Mouse (Mus musculus): ENCODE results near the gene Duox2. TPM values are rescaled to one million over a fixed set of nuclear protein-coding genes. Genes with fewer than 3 reads are reported as not detected.
A peak's percentile ranks its signal among the peaks of the same experiment; 100 is the strongest.

Duox2 gene
- polyA plus RNA-seq, 1 experiment, result not detected

DNA sequence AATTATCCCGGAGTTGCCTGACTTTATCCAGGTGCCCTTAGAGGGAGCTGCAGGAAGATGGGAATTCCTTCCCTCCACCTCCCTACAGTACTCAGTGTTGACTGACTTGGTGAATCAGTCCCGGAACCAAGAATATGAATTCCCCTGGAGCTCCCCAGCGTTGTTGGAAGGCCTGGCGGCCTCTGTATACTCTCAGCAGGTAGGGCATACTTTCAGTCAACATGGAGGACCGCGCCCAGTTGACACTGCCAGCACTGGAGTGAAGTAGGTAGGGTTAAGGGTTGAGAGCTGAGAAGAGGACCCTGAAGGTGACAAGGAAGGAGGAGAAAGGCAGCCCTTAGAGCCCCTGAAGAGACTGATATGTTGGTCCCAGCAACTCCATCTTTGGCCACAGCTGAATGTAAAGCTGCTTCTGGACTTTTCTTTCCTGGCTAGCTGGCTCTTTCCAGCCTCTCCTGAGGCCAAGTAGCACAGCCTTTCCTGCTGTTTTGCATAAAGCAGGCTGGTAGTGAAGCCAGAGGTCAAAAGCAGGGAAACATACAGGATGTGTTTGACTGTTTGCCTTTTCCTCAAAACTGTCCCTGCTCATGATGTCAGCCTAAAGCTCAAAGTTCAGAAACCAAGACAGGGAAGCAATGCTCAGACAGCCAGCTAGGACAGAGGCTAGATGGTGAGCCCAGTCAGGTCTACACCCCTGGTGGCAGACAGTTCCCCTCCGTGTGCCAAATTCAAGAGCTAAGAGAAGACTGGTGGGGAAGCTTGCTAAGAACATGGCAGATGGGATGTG lies 31.6 kb downstream of the Duox2 start:
- no peak for TF ChIP-seq GATA1 (IDR thresholded peaks at IDR 0.05; ENCODE audit: low read length)

DNA sequence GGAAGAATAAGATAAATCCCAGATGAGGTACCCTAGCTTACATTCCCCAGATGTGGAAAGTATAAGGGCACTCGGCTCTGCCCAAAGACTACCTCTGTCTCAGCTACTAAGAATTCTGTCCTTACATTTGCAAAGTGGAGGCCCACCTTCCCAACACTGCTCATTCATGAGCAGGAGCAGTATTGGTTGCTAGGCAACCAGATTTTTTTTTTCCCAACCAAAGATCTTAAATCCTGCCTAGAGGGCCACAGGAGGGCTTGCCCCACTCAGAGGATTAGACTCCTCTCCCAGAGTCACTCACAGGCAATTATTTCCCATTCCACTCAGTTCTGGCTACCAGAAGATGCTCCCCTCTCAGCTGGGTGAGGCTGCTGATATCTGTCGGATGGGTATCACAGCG lies 33.6 kb downstream of the Duox2 start:
- no peak for TF ChIP-seq GATA1 (IDR thresholded peaks at IDR 0.05; ENCODE audit: low read length)

DNA sequence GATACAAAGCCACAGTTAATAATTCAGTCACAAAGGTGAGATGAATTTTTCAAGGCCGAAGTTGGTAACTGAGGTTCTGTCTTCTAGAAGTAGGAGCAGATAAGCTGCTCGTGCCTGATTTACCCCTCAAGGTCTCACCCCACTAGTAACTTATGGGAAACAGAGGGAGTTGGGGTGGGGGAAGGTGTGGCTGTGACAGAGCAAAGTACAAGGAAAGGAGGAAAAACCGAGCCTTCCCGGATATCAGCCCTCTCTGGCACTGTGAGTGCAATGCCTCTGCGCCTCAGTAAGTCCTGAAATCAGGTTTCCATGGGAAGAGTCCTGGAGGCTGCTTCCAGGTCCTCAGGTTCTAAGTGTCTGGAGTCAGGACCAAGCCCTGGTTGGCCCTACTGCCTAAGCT lies 37.5 kb downstream of the Duox2 start:
- TF ChIP-seq GATA1 (IDR thresholded peaks at IDR 0.05; ENCODE audit: low read length), result no peak

DNA sequence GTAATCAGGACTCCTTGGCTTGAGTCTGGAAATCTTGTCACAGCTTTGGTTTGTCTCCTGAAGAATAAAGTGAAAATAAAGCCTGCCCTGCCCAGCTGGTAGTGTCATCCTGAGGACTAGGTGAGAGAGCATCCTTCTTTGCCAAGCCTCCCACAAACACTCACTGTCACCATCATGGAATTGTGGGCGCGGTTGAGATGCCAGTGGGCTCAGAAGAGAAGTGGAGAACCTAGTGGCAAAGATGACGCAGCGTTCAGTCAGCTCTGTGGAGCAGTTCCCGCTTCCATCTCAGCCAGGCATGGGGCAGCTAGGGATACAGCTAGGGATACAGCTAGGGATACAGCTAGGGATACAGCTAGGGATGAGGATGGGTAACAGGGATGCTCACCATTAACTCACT lies 42.3 kb downstream of the Duox2 start:
- no peak for TF ChIP-seq GATA1 (IDR thresholded peaks at IDR 0.05; ENCODE audit: low read length)

DNA sequence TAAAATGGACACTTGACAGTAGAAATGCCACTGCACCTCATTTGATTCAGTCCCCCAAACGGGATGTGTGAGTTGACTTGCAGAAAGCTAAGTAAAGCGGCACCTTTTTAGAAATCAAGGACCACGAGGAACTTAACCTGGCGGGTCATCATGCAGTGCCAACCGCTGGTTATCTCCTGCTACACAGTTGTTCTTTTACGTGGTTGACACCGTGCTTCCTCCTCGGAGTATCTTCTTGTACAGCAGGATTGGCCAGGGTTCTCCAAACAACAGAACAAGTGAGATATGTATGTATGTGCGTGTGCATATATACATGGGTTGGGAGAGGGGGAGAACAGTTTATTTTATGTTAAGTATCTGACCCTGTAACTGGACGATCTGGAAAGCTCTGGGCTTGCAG lies 50.5 kb downstream of the Duox2 start:
- TF ChIP-seq GATA1 (IDR thresholded peaks at IDR 0.05; ENCODE audit: low read length), result no peak

DNA sequence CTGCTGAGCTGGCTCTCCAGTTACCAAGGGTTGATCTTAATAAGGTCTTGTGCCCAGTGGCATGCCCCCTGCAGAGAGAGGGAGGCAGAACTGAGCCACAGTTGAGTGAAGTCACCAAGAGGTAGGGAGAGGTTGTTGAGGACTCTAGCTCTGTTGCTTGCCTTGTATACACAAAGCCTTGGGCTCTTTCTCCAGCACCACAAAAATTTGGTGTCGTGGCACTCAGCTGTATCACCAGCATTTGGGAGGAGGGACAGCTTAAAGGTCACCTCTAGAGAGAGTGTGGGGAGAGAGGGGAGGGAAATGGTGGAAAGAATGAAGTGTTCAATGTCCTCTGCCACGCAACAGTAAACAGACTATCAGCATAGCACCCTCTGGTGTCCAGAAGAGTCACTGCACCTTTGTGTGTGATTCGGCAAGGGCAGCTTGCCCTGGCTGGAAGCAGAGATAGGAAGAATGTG lies 54.5 kb downstream of the Duox2 start:
- no peak for TF ChIP-seq GATA1 (IDR thresholded peaks at IDR 0.05; ENCODE audit: low read length)

DNA sequence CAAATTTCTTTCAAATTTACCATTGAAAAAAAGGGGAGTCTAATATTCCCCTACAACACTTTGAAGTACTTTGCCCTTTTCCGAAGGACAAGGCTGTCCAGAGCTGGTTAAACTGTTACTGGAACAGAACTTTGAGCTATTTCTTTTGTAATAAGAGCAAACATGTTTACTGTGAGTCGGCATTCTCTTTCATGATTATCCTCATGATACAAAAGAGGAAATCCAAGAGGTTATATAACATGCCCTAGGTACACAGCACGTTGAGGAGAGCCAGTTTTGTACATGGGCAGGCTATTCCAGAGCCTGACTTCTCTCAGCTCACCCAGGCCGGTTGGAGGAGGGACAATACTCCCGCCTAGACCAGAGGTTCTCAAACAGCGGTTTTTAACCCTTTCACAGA lies 56.3 kb downstream of the Duox2 start:
- TF ChIP-seq GATA1 (IDR thresholded peaks at IDR 0.05; ENCODE audit: low read length), result no peak

DNA sequence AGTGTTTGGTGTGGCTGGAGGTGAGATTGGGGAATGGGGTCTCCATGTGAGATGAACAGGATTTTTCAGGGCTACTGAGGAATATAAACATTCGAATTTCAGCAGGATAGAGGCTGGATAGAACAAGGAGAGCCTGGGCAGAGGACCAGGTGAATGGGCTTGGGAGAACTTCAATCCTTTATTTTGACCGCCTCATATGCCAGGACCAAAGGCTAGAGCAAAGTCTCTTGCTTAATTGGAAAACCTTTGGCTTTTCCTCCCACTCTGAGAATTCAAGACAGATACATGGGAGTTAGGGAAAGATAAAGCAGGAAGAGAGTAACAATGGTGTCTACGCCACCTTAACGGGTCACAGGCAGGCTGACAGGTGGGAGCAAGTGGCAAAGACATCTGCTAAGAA lies 57.0 kb downstream of the Duox2 start:
- TF ChIP-seq GATA1 (IDR thresholded peaks at IDR 0.05; ENCODE audit: low read length), result no peak

DNA sequence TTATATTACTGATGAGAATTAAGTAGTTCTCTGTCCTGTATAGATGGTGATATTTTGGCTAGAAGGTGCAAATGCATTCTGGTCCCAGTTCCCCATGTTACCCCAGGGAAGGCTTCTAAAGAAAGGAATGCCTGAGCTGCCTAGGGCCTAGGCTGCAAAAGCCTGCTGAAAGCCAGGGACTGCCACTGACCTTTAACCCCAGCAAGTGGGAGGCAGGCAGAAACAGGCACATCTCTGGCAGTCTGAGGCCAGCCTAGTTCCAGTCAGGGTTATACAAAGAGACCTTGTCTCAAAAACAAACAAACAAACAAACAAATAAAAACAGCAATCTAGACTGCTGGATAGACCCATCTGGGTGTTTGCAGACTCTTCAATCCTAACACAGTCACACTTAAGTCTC lies 57.5 kb downstream of the Duox2 start:
- TF ChIP-seq GATA1 (IDR thresholded peaks at IDR 0.05; ENCODE audit: low read length), result no peak

DNA sequence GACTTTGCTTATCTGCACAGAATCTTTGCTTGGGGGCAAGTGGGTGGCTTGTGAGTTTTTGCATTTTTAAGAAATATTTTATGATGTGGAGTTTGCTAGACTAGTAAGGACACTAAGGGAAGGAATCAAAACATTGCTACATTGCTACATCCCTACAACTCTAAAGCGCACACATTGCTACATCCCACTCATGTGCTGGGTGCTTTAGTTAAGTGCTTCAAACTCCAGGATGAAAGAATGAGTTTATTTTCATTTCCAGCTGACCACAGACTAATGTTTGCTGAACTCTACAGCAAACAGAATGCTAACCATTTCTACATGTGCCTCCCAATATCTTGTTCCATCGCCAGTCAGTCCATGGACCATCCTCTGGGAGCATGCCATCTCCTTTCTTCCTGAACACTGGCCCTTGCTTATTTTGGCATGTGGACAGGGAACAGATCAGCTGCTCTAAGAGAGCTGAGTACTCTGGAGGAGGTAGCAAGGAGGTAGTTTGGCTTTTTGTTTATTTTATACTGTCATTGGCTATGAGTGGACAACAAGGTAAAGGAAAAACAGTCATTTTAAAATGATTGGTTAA lies 60.3 kb downstream of the Duox2 start:
- no peak for TF ChIP-seq GATA1 (IDR thresholded peaks at IDR 0.05; ENCODE audit: low read length)

DNA sequence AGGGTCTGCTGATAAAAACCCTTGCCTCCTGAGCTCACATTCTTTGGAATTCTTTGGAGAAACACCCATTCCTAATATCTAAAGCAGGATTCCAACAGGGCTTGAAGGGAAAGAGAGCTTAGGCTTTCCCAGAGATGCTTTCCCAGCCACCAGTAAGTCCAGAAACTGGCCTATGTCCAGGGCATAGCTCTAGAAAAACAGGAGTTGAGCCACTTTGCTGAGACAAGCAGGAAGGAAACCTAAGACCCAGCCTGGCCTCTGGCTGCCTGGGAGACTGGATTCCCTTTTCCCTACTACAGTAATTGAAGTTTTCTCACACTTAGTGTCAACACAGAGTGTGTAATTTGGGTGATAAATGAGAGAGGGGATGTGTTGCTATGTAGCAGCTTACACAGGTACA lies 61.9 kb downstream of the Duox2 start:
- TF ChIP-seq GATA1 (IDR thresholded peaks at IDR 0.05; ENCODE audit: low read length), result no peak

DNA sequence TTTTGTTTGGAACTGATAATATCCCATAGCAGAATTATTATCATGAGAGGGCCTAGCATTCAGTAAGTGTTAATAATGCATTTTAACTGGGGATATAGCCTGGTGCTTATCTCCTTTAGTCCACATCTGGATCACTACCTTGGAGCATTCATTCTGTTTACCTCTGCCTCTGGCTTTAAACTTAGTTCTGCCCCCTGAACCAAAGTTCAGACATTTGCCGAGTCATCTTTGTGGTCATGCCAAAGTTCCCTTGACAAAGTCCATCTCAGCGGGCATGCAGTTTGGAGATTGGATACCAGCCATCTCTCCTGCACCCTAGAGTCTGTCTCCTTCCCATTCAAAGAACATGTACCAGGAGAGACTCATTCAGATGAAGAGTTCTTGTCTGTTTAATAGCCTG lies 62.8 kb downstream of the Duox2 start:
- peak; percentile 4 for TF ChIP-seq GATA1 (IDR thresholded peaks at IDR 0.05; ENCODE audit: low read length)

DNA sequence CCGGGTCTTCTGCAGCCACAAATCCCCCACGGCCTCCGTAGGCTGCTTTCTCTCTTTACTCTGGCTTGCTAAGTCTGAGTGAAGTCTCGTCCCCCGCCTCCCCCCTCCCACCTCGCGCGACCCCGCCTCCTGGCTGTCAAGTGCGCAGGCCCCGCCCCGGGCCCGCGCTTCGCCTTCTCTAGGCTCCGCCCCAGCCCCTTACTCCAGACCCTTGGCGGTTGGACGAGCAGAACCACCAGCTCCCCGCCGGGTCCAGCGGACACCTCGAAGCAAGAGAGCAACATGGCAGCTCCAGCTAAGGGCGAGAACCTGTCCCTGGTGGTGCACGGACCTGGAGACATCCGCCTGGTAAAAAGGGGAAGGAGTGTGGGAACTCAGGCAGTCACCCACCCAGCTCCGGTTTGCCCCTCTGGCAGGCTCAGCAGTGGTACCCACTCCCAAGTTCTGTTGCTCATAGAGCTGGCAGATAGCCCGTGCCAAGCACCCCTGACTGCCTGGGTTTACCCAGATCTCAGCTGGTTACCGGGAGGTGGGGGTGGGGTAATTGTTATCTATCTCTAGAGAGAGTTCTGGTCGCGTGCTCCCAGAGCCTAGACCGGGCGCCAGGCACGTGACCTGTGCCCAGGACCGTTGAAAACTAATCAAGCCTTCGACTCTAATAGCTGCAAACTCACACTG lies 63.5 kb downstream of the Duox2 start, which contains the start of gene Sord:
Gene Sord, plus strand, starts transcription at position 139 of the 678 bp plus-strand sequence.
- TF ChIP-seq GATA1 (IDR thresholded peaks at IDR 0.05; ENCODE audit: low read length), result no peak

DNA sequence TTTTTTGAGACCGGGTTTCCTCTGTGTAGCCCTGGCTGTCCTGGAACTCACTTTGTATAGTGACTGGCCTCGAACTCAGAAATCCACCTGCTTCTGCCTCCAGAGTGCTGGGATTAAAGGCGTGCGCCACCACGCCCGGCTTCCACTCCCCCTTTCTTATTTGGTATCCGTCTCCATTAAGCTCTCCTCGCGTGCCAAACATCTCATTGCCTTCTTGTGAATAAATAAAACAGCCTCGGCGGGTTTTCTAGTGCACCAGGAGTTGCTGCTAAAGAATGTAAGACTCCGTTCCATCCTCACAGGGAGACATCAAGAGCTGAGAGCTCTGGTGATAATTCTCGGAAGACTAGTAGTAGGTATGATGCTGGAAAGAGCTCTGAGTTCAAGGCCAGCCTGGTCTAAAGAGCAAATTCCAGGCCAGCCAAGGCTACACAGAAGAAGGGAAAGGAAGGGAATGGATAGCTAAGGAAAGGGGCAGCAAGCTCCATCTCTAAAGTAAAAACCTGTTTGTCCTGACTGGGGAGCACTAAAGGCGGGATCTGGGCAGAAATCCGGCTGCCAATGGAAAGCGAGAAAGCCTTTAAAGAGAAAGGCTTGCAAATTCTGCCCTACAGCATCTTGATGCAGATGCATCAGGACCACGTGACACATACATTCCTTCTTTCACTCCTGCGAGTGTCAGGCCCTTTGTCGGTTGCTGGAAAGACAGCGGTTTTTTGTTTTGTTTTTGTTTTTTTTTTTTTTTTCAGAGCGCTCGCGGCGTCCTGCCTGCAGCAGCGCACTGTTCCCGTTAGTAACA lies 64.3 kb downstream of the Duox2 start:
- no peak for TF ChIP-seq GATA1 (IDR thresholded peaks at IDR 0.05; ENCODE audit: low read length)

DNA sequence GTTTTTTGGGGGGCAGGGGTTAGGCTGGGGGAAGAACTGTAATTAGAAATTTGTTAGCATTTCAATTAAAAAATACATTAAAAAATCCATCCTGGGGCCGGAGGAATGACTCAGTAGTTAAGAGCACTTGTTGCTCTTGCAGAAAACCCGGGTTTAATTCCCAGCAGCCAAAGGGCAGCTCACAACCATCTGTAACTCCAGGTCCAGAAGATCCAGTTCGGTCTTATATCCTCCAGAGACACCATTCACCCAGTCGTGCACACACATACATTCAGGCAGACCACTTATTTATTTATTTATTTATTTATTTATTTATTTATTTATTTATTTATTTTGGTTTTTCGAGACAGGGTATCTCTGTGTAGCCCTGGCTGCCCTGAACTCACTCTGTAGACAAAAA lies 64.9 kb downstream of the Duox2 start:
- no peak for TF ChIP-seq GATA1 (IDR thresholded peaks at IDR 0.05; ENCODE audit: low read length)

DNA sequence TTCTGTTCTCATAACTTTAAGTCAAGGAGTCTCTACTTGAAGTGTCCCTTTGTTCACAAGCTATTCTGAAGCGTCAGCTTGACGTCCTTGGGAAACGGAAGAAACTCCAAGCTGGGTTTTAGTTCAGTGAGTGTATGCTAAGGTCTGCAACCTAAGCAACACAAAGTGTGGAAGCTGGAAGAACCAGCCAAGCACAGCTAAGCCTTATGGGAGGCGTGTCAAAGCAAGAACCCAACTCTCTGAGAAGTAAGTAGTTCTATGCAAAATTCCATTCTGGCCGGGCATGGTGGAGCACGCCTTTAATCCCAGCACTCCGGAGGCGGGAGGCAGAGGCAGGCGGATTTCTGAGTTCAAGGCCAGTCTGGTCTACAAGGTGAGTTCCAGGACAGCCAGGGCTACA lies 66.6 kb downstream of the Duox2 start:
- TF ChIP-seq GATA1 (IDR thresholded peaks at IDR 0.05; ENCODE audit: low read length), result no peak

Data from G1E-ER4 (cell line).